Mouse (Mus musculus) heart, adult 2 months (tissue): ENCODE data around the gene Tmtc1.

Experiments used
- CTCF ChIP-seq: fragments of 200-600 bp; IDR thresholded peaks from 2 replicates; pipeline ENCODE4 v1.8.1; 2022; ENCODE audit warnings: antibody characterized with exemption, mild to moderate bottlenecking, moderate library complexity
- EP300 ChIP-seq: fragments of 200-500 bp; IDR thresholded peaks from 2 replicates; pipeline ENCODE4 v1.6.1; 2011; ENCODE audit warnings: low read depth, low read length, control low read depth; ENCODE audit not compliant: insufficient read depth
- POLR2A ChIP-seq: fragments of 200-500 bp; IDR thresholded peaks from 2 replicates; pipeline ENCODE4 v1.6.1; 2011; ENCODE audit warnings: mild to moderate bottlenecking, low read depth, low read length, control low read depth; ENCODE audit not compliant: insufficient read depth

- TF ChIP-seq CTCF, result no peak
- no peak for TF ChIP-seq POLR2A
- no peak for TF ChIP-seq EP300
Measured at GRCm38 (mm10) chr6:148394294-148394693, 49.9 kb downstream of the Tmtc1 start.
